Mouse (Mus musculus) right cerebral cortex, postnatal 36 days (tissue): Measurements from ENCODE around the gene Gab2.

Experiments used
- DNase-seq, 2 experiments: peaks; one replicate each; pipeline ENCODE4 v3.0.0; 2022; ENCODE audit warnings: low spot score in 2 of 2, mixed read lengths in 1 of 2

Gab2 gene

DNA sequence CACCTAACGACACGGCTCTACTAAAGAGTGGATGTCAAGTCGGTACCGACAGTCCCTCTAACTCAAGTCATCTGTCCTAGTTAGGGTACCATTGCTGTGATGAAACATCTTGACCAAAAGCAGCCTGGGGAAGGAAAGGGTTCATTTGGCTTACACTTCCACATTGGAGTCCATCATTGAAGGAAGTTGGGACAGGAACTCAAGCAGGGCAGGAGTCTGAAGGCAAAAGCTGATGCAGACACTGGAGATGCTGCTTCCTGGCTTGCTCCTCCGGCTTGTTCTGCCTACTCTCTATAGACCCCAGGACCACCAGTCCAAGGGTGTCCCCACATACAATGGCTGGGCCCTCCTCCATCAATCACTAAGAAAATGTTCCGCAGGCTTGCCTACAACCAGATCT is 234.3 kb downstream of the Gab2 start:
- DNase-seq, result no peak

- DNase-seq, result no peak
Measured at GRCm38 (mm10) chr7:97317706-97318105, 236.3 kb downstream of the Gab2 start.

- no peak for DNase-seq
Measured at GRCm38 (mm10) chr7:97324342-97324741, 243.0 kb downstream of the Gab2 start.

GRCm38 (mm10) chr7:97325156-97325985 is 244.0 kb downstream of the Gab2 start:
- peak in 1 of 2 experiments; percentile 54 for DNase-seq

DNA sequence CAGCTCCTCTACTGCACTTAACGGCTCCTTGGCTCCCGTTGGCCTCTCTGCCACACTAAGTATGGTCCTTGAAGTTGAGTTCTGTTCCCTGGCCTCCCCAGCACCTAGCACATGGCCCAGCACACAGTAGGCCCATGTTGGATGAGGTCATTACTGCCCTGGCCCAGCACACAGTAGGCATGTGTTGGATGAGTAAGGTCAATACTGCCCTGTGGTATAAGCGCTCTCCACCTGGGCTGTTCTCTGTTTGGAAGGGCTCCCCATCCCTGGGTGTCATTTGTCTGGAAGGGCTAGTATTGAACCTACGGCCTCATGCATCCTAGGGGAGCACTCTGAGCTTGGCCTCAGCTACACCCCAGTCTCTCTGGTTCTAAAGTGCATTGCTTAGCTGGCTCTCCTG is 246.0 kb downstream of the Gab2 start:
- no peak for DNase-seq

DNA sequence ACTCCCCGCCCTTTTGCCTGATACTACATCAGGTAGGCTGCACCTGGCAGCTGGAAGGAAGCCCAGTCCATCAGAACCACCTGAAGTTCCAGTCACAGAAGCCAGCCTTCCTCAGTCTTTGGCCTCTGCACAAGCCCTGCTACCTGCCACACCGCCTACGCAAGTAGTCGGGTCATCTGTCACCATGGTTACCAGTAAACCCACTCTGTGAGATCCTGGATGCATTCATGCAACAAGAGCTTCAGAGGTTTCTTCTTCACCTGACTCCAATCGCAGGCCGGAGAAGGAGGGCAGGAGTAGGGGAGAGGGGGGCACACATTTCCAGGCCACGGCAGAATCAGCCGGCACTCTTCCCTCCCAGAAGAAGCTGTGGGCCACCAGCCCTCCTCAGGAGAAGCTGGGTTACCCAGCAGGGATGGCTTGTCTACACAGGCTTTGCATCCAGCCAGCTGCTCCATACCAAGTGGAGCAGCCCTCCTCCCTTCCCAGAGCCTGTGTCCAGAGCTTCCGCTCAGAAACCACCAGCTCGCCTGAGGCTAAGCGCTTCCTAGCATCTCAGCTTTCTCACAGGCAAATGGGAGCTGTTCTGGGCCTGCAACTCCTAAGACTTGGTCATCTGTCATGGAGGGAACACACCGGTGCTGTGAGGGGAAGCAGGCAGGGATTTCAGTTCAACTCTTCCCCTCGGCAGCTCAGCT is 247.7 kb downstream of the Gab2 start:
- no peak for DNase-seq

- no peak for DNase-seq
Measured at GRCm38 (mm10) chr7:97329676-97330075, 248.3 kb downstream of the Gab2 start.

DNA sequence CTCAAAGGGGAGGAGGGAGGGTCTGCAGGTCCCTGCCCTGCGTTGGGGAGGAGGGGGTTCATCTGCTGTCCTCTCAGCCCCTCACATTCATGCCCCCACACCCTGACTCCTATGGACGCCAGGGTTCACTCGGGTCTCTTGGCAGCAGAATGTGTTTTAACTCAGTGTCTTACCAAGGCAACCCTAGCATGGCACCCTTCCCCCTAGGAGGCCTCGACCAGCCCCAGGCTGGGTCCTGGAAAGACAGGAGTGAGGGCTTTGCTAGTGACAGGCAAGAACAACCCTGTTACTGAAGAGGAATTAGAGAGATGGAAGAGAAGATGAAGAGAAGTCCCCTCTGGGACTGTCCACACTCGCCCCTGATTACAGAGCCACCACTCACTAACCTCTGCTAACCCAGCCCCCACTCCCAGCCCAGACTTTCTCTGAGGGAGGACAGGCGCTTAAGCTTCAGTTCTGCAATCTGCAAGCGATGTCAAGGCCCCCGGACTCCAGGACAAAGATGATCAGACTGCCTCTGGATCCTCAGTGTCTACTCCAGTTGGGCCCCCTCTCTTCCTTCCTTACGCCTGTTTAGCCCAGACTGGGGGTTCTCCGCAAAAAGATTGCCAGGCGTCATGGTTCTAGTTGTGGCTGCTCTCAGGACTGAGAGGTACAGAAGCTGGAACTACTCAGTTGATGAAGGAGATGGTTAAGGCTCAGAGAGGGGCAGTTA is 249.7 kb downstream of the Gab2 start:
- DNase-seq, result no peak

GRCm38 (mm10) chr7:97331726-97332666 is 250.6 kb downstream of the Gab2 start, which contains the start of the genes Usp35 and Kctd21:
Gene Usp35 (minus strand): TSS chr7:97332020.
Gene Kctd21 (plus strand): TSS chr7:97332327.
- peak; percentile 92 to 94 for DNase-seq

DNA sequence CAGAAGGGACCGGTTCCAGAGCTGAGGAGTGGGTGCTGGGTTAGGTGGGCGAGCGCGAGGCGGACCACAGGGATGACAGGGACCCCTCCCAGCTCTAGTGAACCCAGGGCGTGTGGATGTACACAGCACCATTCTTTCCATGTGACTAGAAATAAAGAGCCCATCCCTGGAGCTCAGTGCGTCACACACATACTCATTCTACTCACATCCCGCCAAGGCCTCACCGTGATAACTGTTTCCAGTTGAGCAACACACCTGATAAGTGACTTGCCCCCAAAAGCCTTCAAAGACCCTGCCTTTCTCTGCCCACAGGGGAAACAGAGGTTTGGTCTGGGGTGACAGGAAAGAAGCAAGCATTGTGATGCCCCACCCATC is 251.3 kb downstream of the Gab2 start:
- DNase-seq, result no peak

DNA sequence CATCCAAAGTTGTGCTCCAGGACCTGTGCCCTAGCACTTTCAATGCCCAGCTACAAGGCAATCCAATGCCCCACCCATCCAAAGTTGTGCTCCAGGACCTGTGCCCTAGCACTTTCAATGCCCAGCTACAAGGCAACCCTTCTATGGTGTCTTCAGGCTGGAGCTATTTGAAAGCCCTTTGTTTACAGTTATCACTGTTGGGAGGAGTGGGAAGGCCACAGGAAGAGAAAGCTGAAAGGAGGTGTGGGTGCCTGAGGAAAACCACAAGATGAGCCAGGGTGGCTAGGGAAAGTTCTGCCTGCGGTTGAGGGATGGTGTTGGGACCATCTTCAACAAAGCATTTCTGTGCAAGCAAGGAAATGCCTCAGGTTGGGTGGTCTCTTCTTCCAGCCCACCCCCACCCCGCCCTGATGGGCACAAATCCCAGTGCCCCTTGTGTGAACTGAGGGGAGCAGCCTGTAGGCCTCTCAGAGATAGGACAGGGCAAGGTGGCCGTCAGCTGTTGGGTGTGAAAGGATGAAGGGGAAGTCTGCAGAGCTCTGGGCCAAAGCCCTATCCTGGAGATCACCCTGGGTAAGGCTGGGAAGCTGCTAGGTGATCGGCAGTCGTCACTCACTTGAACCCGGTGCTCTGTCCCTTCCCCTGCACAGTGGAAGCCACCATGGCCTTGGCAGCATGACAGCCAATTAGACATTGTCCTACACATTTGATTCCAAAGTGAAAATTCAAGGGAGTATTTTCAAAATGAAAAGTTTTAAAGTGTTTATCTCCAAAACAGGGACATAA is 251.9 kb downstream of the Gab2 start:
- no peak for DNase-seq

- no peak for DNase-seq
Measured at GRCm38 (mm10) chr7:97334406-97334805, 253.0 kb downstream of the Gab2 start.

DNA sequence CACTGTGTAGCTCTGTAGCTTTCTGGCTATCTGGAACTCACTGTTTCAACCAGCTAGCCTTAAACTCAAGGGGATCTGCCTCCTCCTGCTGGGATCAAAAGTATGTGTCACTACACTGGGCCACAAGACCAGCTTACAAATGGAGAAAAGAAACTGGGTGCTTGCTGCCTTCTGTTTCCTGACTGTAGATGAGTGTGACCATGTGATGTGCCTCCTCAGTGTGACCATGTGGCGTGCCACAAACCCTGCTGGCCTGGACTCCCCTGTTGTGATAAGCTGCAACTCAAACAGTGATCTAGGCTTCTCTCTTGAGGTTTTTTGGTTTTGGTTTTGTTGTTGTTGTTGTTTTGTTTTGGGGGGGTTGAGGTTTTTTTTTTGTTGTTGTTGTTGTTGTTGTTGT is 255.3 kb downstream of the Gab2 start:
- DNase-seq, result no peak

DNA sequence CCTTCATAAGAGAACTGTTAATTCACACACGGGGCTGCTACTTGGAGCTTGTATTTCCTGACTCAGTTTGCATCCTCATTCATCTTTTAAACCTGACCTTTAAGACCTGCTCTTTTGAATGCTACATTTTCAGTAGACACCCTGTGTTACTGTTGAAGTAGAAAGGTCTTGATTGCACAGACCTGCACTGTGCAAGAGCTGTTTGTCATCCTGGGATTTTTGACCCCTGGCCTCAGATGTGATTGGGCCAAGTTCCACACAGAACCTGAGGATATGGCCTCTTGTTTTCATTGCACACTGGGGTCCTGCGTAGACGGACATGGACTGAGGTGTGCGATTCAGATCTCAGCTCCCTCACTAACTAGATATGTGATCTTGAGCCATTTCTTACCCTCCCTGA is 257.2 kb downstream of the Gab2 start:
- DNase-seq, result no peak

GRCm38 (mm10) chr7:97339623-97340022 is 258.2 kb downstream of the Gab2 start:
- no peak for DNase-seq

DNA sequence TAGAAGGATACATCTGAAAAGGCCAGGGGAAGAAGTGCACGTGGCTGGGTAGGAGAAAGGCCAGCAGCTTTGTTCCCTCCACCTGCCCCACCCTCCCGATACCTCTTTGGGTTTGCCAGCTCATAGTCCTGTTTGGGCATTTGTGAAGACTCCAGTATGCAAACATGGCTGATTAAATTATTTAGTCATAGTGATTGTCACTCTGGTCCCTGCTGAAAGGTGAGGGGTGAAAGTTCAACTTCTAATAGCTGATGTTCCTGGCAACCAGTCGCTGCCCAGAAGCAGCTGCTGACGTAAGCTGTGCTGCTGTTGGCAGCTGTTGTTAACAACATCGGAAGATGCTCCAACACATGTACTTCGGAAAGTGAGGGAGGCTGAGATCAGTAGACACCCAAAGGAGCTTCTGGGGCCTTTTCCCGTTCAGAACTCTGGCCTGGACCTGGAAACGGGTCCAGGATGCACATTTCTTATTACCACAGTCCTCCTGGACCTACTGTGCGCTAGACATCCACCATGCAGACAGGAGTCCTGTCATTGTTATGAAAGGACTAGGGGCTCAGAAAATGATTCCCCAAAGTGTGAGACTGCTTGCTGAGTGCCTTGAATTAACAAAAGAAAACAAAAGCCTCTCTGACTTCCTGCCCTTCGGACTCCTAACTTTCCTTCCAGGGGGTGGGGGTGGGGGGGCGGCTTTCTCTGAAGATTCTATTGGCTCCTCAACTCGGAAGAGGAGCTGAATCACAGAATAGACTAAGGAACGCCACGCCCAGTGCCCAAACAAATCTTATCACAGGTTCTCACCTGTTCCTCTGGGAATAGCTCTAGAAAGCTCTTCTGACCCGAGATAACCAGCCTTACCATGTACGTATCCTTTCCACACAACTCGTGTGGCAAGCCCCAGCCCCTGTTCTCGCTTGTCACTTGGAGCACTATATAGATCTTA is 259.8 kb downstream of the Gab2 start:
- DNase-seq, result no peak

- DNase-seq, result no peak
Measured at GRCm38 (mm10) chr7:97342961-97343360, 261.6 kb downstream of the Gab2 start.

DNA sequence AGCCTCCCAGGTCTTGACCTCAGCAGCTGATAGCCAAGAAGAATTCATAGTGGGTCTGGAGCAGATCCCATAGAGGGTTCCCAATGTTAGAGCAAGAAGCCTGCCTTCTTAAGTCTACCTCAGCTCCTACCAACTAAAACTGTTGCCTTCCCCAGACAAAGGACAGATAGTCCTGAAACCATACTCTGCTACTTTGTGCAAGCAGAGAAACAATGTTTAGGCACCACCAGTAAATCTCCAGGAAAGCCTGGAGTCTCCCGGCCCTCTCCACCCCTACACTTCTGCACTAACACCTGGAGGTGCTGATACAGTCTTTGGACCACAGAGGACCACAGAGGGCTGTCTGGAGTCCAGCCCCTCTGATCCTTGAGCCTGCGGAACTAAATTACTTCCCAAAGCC is 263.3 kb downstream of the Gab2 start:
- DNase-seq, result no peak

DNA sequence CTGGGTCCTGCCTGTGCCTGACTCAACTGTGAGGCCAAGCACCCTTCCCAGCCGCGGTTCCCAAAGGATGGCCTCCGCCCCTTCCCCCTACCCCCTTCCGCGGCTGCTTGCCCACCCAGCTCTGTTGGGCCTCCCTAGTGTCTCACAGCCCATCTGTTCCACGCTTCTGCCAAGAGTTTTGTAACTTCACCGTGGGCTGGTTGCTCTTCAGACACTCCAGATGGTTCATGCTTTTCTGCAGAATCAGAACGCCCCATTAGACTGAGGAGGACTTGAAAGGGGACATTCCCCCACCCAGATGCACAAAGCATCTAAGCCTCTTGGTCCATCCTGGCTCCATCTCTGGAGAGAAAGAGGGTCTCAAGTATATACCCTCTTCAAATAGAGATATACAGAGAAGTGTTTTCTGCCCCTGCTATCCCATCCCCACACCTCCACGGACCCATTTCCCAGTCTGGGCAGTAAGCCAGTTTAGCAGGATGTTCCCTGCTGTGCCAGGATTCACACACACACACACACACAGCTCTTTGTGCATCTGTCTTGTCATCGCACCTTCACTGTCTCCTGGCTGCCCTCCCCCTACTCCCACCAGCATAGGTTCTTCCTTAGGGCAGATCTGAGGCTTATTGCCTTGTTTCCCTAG is 264.0 kb downstream of the Gab2 start:
- peak; percentile 76 to 81 for DNase-seq
